Mouse (Mus musculus) testis, adult 10 weeks (tissue): ENCODE measurements around the gene Fancc. TPM values are rescaled to one million over a fixed set of nuclear protein-coding genes. Genes with fewer than 3 reads are reported as not detected.

Source experiments
- polyA plus RNA-seq: library from polyadenylated mRNA; stranded (reverse); fragments of 350-450 nt; fragmentation: Illumina TruSeq; extraction: RNeasy Lipid Tissue Mini Kit (QIAGEN cat#74804); gene quantifications from one replicate; pipeline ENCODE4 v1.2.3, GENCODE M21; 2014; ENCODE audit warnings: low read depth, low replicate concordance

Fancc gene
- 12.1 TPM for polyA plus RNA-seq

DNA sequence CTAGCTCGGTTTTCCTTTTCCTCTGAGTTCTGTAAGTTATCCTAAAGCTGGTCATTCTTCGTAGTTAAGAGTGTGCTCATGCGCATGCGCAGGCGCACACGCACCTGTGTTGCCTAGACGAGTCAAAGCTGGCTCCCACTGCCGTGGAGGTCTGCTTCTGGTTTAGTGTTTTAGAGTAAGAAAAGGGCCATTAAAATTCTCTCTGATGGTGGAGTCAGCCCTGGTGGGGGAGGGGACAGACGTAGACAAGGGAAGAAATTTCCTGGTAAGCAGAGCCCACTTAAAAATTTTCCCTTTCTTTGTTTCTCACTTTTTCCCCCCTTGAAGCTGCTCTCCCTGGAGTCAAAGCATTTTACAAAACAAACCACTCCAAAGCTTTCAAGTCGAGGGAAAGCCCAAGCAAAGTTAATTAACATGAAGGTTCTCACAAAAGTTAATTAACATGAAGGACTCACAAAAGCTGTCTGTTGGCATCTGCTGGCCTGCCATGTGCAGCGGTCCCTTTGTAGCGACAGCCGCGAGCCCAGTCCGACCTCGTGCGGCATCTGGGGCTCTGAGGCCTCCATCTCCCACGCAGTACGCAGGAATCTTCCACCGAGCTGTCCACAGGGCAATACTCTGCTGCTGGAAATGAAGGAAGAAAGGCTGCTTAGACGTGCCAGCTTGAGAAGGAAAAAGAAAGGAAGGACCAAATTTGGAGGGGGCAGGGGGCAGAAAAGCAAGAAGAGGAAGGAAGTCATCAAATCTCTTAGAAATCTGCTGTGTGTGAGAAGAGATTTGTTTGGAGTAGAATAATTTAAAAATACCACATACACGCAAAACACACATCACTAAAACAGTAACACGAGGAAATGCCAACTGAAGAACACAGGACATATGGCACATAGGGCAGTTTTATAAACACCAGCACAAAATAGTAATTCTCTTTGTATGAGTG is at the start of gene Fancc:
Fancc (minus strand) TSS at position 633 of the 937 bp plus-strand sequence.

Other genes with a start within 250 kb of the Fancc start
- gene Ptch1, start 76.3 kb upstream of the Fancc start, polyA plus RNA-seq = 7.7 TPM